Mouse (Mus musculus) 3134 (cell line): ENCODE results near the gene Fam3c.
A peak's percentile ranks its signal among the peaks of the same experiment; 100 is the strongest.
"Not testable (repeated sequence)": the region's sequence is repeated elsewhere in the genome, so short reads cannot be mapped to it uniquely, and the experiment has no call there.

ENCODE experiments used
- DNase-seq: peaks from one replicate; pipeline ENCODE4 v3.0.0-alpha.2; 2011; ENCODE audit warnings: low spot score; ENCODE audit not compliant: insufficient read length; ENCODE audit errors: extremely low read depth

The Fam3c gene

GRCm38 (mm10) chr6:22297028-22297427 lies 59.0 kb downstream of the Fam3c start:
- no peak for DNase-seq

- DNase-seq = no peak
Observed at GRCm38 (mm10) chr6:22293922-22294321, 62.1 kb downstream of the Fam3c start.

GRCm38 (mm10) chr6:22292056-22292455 lies 64.0 kb downstream of the Fam3c start:
- DNase-seq = no peak

- DNase-seq = no peak
Observed at GRCm38 (mm10) chr6:22290790-22291189, 65.3 kb downstream of the Fam3c start.

- DNase-seq = no peak
Observed at GRCm38 (mm10) chr6:22289461-22290021, 66.5 kb downstream of the Fam3c start.

GRCm38 (mm10) chr6:22288737-22289460 lies 67.1 kb downstream of the Fam3c start:
- DNase-seq = no peak

- DNase-seq = no peak
Observed at GRCm38 (mm10) chr6:22288004-22288736, 67.9 kb downstream of the Fam3c start, which contains the start of gene Wnt16. TSS of gene Wnt16 (plus strand) at chr6:22288227.

GRCm38 (mm10) chr6:22282405-22282804 lies 73.6 kb downstream of the Fam3c start:
- DNase-seq = no peak

GRCm38 (mm10) chr6:22280217-22280861 lies 75.7 kb downstream of the Fam3c start:
- DNase-seq = peak; percentile 23

- DNase-seq = no peak
Observed at GRCm38 (mm10) chr6:22277941-22278340, 78.1 kb downstream of the Fam3c start.

- DNase-seq = no peak
Observed at GRCm38 (mm10) chr6:22269840-22270521, 86.1 kb downstream of the Fam3c start.

- DNase-seq = no peak
Observed at GRCm38 (mm10) chr6:22268677-22269076, 87.4 kb downstream of the Fam3c start.

- DNase-seq = no peak
Observed at GRCm38 (mm10) chr6:22267807-22268667, 88.0 kb downstream of the Fam3c start.

- no peak for DNase-seq
Observed at GRCm38 (mm10) chr6:22266018-22266417, 90.0 kb downstream of the Fam3c start.

GRCm38 (mm10) chr6:22264094-22264493 lies 91.9 kb downstream of the Fam3c start:
- DNase-seq = not testable (repeated sequence)

- DNase-seq = no peak
Observed at GRCm38 (mm10) chr6:22262519-22262918, 93.5 kb downstream of the Fam3c start.

- no peak for DNase-seq
Observed at GRCm38 (mm10) chr6:22258784-22259183, 97.3 kb downstream of the Fam3c start.
